Mouse (Mus musculus) midbrain, postnatal 0 days (tissue): Measurements from ENCODE around the gene Igdcc3. TPM values are rescaled to one million over a fixed set of nuclear protein-coding genes. Genes with fewer than 3 reads are reported as not detected.
"Not testable (repeated sequence)": the region's sequence is repeated elsewhere in the genome, so short reads cannot be mapped to it uniquely, and the experiment has no call there.

Experiments
- ATAC-seq: fragments of 200-750 bp; cut with Nextera tagmentation; 2 replicates; pipeline ENCODE4 v1.8.0; 2017; ENCODE audit warnings: moderate number of reproducible peaks, mild to moderate bottlenecking, moderate TSS enrichment, moderate library complexity; ENCODE audit not compliant: low FRiP score
- DNase-seq: peaks from one replicate; pipeline ENCODE4 v3.0.0-alpha.2; 2015; ENCODE audit warnings: low spot score
- H3K27ac ChIP-seq: fragments of 300-500 bp; sonication (generic); 2 replicates; pipeline ENCODE4 v1.5.1; 2014; ENCODE audit warnings: low read depth, mild to moderate bottlenecking, low read length, mixed read lengths
- H3K27me3 ChIP-seq: fragments of 300-500 bp; sonication (generic); 2 replicates; pipeline ENCODE4 v1.6.1; 2014; ENCODE audit warnings: low read length, control low read depth, mixed read lengths; ENCODE audit not compliant: insufficient read depth
- H3K36me3 ChIP-seq: fragments of 300-500 bp; sonication (generic); 2 replicates; pipeline ENCODE4 v1.6.1; 2014; ENCODE audit warnings: low read length, control low read depth, mixed read lengths; ENCODE audit not compliant: insufficient read depth
- H3K4me1 ChIP-seq: fragments of 300-500 bp; sonication (generic); 2 replicates; pipeline ENCODE4 v1.6.1; 2014; ENCODE audit warnings: mild to moderate bottlenecking, control low read depth, antibody characterized with exemption, low read length, mixed read lengths; ENCODE audit not compliant: insufficient read depth
- H3K4me2 ChIP-seq: fragments of 300-500 bp; sonication (generic); 2 replicates; pipeline ENCODE4 v1.6.1; 2014; ENCODE audit warnings: low read depth, mild to moderate bottlenecking, low read length, mixed read lengths; ENCODE audit not compliant: poor library complexity, severe bottlenecking
- H3K4me3 ChIP-seq: fragments of 300-500 bp; sonication (generic); 2 replicates; pipeline ENCODE4 v1.5.1; 2014; ENCODE audit warnings: low read depth, mild to moderate bottlenecking, low read length, moderate library complexity
- H3K9ac ChIP-seq: fragments of 300-500 bp; sonication (generic); replicated peaks from 2 replicates; pipeline ENCODE4 v1.6.1; 2014; ENCODE audit warnings: mild to moderate bottlenecking, low read length, moderate library complexity, mixed read lengths; ENCODE audit not compliant: poor library complexity, severe bottlenecking
- H3K9me3 ChIP-seq: fragments of 300-500 bp; sonication (generic); 2 replicates; pipeline ENCODE4 v1.6.1; 2016; ENCODE audit warnings: low read length, control low read depth
- CTCF ChIP-seq: IDR thresholded peaks from 2 replicates; pipeline ENCODE4 v1.5.1; 2016; ENCODE audit warnings: antibody characterized with exemption, mild to moderate bottlenecking
- WGBS: fragments of 180-500 bp; shearing (Covaris S2); extraction: QIAGEN DNeasy Blood & Tissue Kit; methylation state at CpG from one replicate; pipeline ENCODE4 v1.1.7; 2014; 5-methylcytosine and 5-hydroxymethylcytosine counted together
- polyA plus RNA-seq: library from polyadenylated mRNA; unstranded; fragments of >200 nt; fragmentation: Nextera tagmentation; extraction: Ambion mirVana; gene quantifications from 2 replicates; pipeline ENCODE4 v1.2.1, GENCODE M21; 2015
- total RNA-seq: library from RNA; depleted of rRNA; stranded (reverse); fragments of >200 nt; gene quantifications from 2 replicates; pipeline ENCODE4 v1.2.3, GENCODE M21; 2014

Igdcc3 gene
- total and polyA plus RNA-seq, 2 experiments from 2014 or later, result 6.6 to 7.7 TPM

DNA sequence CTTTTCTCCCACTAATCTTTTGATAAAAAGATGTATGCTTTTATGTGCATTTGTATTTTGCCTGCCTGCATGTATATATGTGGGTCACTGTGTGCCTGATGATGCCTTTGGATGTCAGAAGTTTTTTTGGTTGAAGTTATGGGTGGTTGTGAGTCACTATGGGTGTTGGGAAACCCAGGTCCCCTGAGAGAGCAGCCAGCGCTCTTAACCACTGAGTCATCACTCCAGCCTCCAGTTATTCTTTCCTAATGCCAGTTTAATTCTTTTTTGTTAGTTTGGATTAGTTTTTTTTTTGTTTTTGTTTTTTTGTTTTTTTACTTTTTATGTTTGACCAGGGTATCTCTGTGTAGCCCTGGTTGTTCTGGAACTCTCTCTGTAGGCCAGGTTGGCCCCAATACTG lies 59.6 kb downstream of the Igdcc3 start:
- ATAC-seq, result no peak
- no peaks in the 10 kb centered on the region for H3K36me3 ChIP-seq
- no peaks in the 10 kb centered on the region for H3K27me3 ChIP-seq
- no peak overlapping the region for H3K4me3 ChIP-seq
- 68% methylated on average over 1 of the region's 1 CpGs for WGBS
- DNase-seq, result no peak
- no peak overlapping the region for H3K9ac ChIP-seq
- H3K4me1 ChIP-seq, result 0 out of 2 replicates have a peak, but pooled peaks cover 3% of the 10 kb centered on the region
- no peaks in the 10 kb centered on the region for H3K9me3 ChIP-seq
- no peak for TF ChIP-seq CTCF
- no peak overlapping the region for H3K27ac ChIP-seq
- H3K4me2 ChIP-seq, result no peak overlapping the region

DNA sequence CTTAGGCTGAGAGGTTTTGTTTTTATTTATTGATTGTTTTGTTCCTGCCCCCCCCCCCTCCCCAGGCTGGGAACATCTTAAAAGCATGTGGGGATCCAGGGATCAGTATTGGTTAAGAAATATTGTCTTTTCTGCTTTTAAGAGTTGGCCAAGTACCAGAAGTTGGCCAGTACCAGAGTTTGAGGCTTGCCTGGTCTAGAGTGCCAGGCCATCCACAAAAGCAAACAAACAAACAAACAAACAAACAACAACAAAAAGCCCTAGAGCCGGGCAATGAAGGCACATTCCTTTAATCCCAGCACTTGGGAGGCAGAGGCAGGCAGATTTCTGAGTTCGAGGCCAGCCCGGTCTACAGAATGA lies 60.0 kb downstream of the Igdcc3 start:
- 58% methylated on average over 3 of the region's 3 CpGs for WGBS
- Histone ChIP-seq H3K27ac (no peak overlapping the region), H3K4me1 (0 out of 2 replicates have a peak, but pooled peaks cover 2% of the 10 kb centered on the region), H3K4me3 (no peak overlapping the region), H3K9ac (no peak overlapping the region), H3K9me3 (no peaks in the 10 kb centered on the region), H3K36me3 (no peaks in the 10 kb centered on the region), H3K4me2 (no peak overlapping the region), H3K27me3 (no peaks in the 10 kb centered on the region)
- no peak for DNase-seq
- no peak for ATAC-seq
- TF ChIP-seq CTCF, result no peak

- Histone ChIP-seq H3K4me2 (peak overlapping the region; percentile 54), H3K4me1 (no peaks in the 10 kb centered on the region), H3K4me3 (peak overlapping the region; percentile 35), H3K9ac (peak overlapping the region; percentile 64), H3K36me3 (no peaks in the 10 kb centered on the region), H3K27ac (peak overlapping the region; percentile 88), H3K27me3 (no peaks in the 10 kb centered on the region), H3K9me3 (no peaks in the 10 kb centered on the region)
- no peak for TF ChIP-seq CTCF
- ATAC-seq (peak; percentile 90), DNase-seq (peak; percentile 96)
- WGBS, result 2% methylated on average over 18 of the region's 18 CpGs
These were observed 60.6 kb downstream of the Igdcc3 start for GRCm38 (mm10) chr9:65201381-65202164.

DNA sequence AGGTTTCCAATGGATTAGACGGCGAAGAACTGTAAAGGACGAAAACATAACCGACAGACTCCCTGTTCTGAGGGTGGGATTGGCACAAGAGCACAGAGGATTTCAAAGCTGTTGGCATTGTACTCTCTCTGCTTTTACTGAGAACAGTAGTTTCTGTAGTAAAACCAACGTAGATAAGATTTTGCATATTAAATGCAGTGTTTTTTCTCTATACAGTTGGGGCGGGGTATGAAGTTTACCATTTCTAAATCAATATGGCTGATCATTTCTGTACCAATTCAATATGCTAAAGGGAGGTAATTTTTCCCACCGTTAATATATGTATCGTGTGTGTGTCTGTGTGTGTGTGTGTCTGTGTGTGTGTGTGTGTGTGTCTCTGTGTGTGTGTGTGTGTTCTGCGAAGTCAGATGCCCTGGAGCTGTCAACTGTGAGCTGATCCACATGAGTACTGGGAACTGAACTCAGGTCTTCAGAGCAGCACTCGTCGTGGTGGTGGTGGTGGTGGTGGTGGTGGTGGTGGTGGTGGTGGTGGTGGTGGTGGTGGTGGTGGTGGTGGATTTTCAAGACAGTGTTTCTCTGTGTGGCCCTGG lies 61.3 kb downstream of the Igdcc3 start:
- TF ChIP-seq CTCF, result no peak
- ATAC-seq (peak; percentile 11; the same call in 1 of the 2 replicates), DNase-seq (no peak)
- H3K4me2 ChIP-seq, result peak overlapping the region; percentile 54
- WGBS, result 16% methylated on average over 11 of the region's 11 CpGs
- peak overlapping the region; percentile 35 for H3K4me3 ChIP-seq
- no peaks in the 10 kb centered on the region for H3K9me3 ChIP-seq
- no peaks in the 10 kb centered on the region for H3K4me1 ChIP-seq
- H3K9ac ChIP-seq, result peak overlapping the region; percentile 64
- no peaks in the 10 kb centered on the region for H3K27me3 ChIP-seq
- H3K36me3 ChIP-seq, result no peaks in the 10 kb centered on the region
- peak overlapping the region; percentile 88 for H3K27ac ChIP-seq

DNA sequence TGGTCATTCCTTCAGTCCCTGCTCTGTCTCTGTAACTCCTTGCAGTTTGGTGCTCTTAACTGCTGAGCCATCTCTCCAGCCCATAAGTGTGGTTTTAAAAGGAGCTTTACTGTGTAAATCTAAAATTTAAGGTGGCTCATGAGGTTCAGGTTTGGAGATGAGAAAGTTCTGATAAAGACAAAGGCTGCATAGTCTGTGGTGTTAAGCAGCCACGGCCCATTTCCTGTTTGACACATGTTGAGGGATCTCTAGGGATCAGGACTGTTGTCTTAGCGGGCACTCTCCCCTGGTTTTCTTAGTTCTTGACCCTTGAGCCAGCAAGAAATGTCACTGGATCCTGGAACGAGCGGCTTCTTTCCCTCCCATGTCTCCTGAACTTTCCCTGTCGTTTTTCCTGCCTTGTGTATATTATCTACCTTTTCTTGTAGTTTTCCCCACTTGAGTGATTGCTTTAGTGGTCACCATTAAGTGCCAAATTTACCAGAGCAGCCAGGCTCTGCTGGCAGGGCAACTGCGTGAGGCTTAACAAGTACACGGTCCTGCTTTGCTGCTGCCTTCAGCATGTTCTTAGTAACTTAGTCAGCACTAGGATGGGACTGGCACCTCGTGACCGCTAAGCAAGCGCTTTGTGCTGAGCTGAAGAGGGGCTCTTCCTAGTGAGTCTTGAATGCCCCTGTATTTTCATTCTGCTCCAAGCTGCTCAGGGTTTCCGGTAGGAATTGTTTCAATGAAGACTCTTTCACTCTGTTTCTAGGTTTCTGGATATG lies 64.2 kb downstream of the Igdcc3 start:
- 74% methylated on average over 11 of the region's 11 CpGs for WGBS
- Histone ChIP-seq H3K4me2 (no peak overlapping the region), H3K27ac (no peak overlapping the region)

GRCm38 (mm10) chr9:65207041-65207815 lies 66.2 kb downstream of the Igdcc3 start:
- H3K4me1 ChIP-seq, H3K27ac ChIP-seq, H3K36me3 ChIP-seq, H3K9ac ChIP-seq, H3K4me2 ChIP-seq, DNase-seq, ATAC-seq, H3K27me3 ChIP-seq, H3K9me3 ChIP-seq, H3K4me3 ChIP-seq: not testable (repeated sequence)
- WGBS, result 92% methylated on average over 7 of the region's 9 CpGs

More for the DNA sequence above, 64.2 kb downstream of the Igdcc3 start:
- no peaks in the 10 kb centered on the region for H3K4me1 ChIP-seq
- H3K4me3 ChIP-seq, result no peak overlapping the region
- ATAC-seq, result no peak
- H3K36me3 ChIP-seq, result no peaks in the 10 kb centered on the region
- no peaks in the 10 kb centered on the region for H3K27me3 ChIP-seq
- H3K9me3 ChIP-seq, result no peaks in the 10 kb centered on the region
- DNase-seq, result no peak
- TF ChIP-seq CTCF, result no peak
- H3K9ac ChIP-seq, result no peak overlapping the region
